Mouse (Mus musculus) frontal cortex, postnatal 10 days (tissue): ENCODE results near the gene Ppp1r14a.

Experiments used
- DNase-seq, 2 experiments: peaks; one replicate each; pipeline ENCODE4 v3.0.0; 2022; ENCODE audit warnings: low spot score in 2 of 2, mixed read lengths in 1 of 2

Gene Ppp1r14a

DNA sequence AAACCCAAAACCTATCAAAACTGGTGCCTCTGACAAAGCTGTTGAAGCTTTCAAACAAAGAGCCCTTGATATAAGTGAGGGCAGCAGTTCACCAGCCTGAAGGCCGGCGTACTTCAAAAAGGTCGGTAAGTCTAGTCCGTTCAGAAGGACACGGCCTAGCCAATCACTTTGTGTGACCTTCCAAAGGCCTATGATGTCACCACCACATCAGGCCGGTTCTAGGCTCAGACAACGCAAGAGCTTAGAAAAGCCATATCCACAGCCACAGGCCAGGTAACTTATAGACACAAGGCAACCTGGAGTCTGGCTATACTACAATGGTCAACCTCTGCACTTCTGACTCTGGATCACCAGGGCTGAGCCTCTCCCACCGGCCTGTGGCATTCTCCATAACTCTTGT is 9.2 kb upstream of the Ppp1r14a start:
- DNase-seq: no peak

DNA sequence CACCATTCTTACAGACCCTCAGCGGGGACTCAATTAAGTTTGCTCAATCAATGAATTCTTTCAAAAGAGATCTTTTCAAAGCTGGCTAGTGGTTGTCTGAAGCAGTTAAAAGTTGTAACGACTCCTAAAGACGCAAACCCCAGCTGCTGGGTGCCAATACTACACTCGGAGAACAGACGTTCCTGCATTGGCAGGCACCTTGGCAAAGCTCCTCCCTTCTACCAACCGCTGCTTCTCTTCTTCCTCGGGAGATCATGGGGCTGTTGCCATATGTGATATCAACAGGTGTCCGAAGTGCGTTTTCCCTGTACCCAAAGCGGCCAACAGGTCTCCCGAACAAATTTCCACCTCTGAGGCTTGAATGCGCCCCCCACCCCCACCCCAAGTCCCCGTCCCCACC is 8.3 kb upstream of the Ppp1r14a start:
- no peak for DNase-seq

- DNase-seq: peak; percentile 34 to 36
These were observed 7.7 kb upstream of the Ppp1r14a start, which contains the start of gene Spint2 for GRCm38 (mm10) chr7:29281201-29282073. Gene Spint2, minus strand, starts transcription at chr7:29281912.

DNA sequence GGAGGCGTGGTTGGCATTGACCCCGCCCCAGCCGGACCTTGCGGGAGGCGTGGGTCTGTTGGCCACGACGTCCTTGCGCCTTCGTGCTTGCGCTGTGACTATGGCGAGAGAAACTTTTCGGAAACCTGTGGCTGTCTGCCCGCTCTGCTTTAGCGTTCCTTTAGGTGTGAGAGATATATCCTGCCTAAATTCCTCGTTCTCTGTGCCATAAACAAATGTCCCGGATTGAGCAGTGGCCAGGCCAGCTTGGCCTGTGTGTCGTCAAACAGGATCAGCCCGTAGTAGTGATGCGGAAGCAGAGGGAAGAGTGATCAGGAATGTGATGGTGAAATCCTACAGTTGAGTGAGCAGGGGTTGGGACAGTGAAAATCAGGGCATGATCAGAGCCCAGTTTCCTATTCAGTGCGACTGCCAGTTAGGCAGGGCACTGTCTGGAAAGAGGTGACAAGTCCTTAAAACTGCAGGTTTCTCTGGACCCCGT is 7.0 kb upstream of the Ppp1r14a start:
- no peak for DNase-seq

GRCm38 (mm10) chr7:29283876-29284275 is 5.2 kb upstream of the Ppp1r14a start:
- DNase-seq: no peak

DNA sequence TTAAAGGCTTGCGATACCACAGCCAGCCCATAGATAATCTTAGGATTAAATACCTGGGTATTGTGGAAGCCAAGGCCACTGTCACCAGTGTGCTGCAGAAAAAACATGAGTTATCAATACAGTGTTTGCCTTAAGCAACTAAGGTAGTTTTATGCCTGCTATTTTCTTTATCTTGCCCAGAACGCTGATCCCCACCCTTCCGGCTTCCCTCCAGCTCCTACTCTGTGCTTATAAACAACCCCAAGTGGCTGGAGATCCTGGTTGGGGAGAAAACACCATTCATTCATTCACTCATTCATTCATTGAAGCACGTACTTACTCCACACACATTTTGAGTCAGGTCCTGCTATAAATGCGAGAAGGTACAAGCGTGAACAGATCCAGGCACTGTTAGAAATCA is 4.6 kb upstream of the Ppp1r14a start:
- DNase-seq: no peak

- no peak for DNase-seq
These were observed 1.6 kb upstream of the Ppp1r14a start for GRCm38 (mm10) chr7:29287481-29287880.

DNA sequence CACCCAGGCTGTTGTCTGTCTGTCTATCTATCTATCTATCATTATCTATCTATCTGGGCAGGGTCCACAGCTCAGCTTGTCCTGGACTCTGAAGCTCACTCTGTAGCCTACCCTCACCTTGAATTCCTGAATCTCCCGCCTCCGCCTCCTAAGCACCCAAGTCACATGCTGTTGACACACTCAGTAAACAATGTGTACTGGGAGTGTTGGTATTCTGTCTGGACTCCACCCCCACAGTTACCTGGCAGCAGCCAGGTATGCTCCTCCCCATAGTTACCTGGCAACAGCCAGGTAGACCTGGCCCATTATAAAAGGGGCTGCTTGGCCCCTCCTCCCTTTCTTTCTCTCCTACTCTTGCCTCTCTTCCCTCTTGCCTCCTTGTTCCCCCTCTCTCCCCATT is 1.0 kb upstream of the Ppp1r14a start:
- no peak for DNase-seq

DNA sequence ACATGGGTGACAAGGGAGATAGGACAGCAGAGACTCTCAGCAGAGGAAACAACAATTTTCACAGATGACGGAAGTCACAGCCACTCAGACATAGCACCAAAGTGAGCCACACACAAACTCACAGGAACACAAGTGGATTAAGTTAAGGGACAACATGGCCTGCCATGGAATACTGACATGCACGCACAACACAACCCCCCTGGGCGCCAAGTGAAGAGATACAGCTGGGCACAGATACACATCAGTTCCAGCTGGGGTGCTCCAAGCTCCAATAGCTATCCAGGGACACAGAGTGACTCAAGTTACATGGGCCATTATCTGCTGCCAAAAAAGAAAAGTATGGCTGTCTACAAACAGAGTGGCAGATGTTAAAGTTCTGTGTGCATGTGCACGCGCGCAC is 748 bp downstream of the Ppp1r14a start:
- no peak for DNase-seq

- no peak for DNase-seq
These were observed 1.8 kb downstream of the Ppp1r14a start for GRCm38 (mm10) chr7:29290691-29291485.

- no peak for DNase-seq
These were observed 2.7 kb downstream of the Ppp1r14a start for GRCm38 (mm10) chr7:29291616-29292457.

DNA sequence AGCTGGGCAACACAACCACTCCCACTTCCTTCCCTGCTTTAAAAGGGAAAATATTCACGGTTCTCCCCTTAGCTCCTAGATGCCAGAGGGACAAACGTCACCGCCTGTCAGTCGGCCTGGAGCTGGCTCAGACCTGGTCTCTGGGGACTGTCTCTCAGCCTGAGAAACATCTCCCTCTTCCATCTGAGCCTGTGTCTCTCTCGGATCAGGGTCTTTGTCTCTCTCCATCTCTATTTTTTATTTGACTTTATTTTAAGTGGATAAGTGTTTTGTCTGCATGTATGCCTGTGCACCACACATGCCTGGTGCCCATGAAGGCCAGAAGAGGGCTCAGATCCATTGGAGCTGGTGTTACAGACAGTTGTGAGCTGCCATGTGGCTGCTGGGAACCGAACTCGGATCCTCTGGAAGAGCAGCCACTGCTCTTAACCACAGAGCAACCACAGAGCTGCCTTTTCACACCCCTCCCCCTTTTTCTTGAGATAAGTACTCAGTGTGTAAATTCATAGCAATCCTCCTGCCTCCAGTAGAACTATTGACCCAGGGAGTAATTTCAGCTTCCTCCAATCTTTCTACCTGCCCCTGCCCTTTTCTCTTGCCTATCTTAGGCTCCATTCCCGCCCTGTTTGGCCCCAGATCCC is 3.5 kb downstream of the Ppp1r14a start:
- DNase-seq: no peak

- DNase-seq: no peak
These were observed 4.3 kb downstream of the Ppp1r14a start for GRCm38 (mm10) chr7:29293131-29294065.

DNA sequence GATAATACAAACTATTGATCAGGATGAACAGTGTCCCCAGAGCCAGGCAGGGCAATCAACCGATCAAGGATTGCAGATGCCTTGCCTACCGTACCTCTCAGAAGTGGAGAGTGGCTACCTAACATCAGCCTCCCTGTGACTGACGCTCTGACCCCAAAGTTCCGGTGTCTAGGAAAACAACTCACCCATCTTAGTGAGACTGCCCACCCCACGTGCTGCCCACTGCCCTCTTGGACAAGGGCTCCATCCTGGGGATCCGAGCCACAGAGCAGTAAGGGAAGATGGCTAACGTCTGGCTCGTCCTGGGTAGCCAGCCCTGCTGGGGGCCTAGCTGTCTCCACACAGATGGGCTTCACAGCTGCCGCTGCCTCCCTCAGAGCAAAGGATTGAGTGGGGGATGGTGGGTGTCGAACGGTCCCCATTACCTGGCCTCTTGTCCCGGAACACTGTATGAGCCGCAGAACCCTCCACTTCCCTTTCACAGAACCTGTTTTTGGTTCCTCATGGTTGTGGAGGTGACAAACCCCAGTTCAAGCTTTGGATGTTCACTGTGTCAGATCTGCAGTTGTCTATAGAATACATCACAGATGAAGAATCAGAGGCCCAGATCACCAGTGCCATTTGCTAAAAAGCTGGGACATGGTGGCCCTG is 5.1 kb downstream of the Ppp1r14a start:
- no peak for DNase-seq

GRCm38 (mm10) chr7:29295861-29296647 is 6.9 kb downstream of the Ppp1r14a start:
- DNase-seq: no peak

- DNase-seq: peak in 1 of 2 experiments; percentile 53
These were observed 7.9 kb downstream of the Ppp1r14a start for GRCm38 (mm10) chr7:29296998-29297397.

GRCm38 (mm10) chr7:29301127-29301566 is 12.0 kb downstream of the Ppp1r14a start:
- DNase-seq: peak in 1 of 2 experiments; percentile 61

DNA sequence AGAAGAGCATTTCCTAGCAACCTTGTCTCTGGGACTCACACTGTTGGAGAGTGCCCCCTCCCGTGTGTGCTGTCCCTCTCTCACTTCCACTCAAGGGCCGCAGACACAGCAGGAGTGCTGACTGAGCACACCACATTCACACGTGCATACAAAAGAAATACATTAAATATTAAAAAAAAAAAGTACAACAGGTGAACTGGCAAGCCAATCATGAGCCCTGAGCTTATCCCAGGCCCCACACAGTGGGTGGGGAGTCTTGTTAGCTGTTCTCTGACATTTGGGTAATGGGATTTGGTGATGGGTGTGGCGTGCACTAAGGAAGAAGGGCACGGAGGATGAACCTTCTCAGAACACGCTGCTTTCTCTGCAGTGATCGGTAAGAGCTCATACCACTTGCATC is 13.5 kb downstream of the Ppp1r14a start:
- no peak for DNase-seq
